ENCODE assay signal across 10 mouse cellular contexts in genomic region chr14:100753951-100754350, GRCm38 (mm10).
DNase-seq lines count a peak whose midpoint lies in the region; ATAC-seq and TF ChIP-seq lines count a peak whose summit lies in the region.
"Had no signal": no experiment of that assay in that cellular context is flagged by ENCODE, and none has a peak within 500 bp of the region (broad histone marks: within the 10 kb centered on the region; RNA-seq: fewer than 3 reads in every experiment).

No protein-coding gene starts in this region.

- peak; percentile 81 for DNase-seq in heart, adult 11 months
- DNase-seq in ovary, postnatal 36 days (ENCODE audit: low spot score), result peak; percentile 19
- no peak for DNase-seq in ovary, postnatal 10 days (ENCODE audit: low spot score)
- peak; percentile 73 for DNase-seq in embryonic facial prominence, embryonic 11.5 days (ENCODE audit: low spot score)
- peak; percentile 3 for DNase-seq in thymus, postnatal 0 days (ENCODE audit: low spot score)
- no peak for DNase-seq in cerebellum, adult 2 months

- H3K9me3 ChIP-seq in heart, embryonic 11.5 days (replicated peaks; ENCODE audit: control insufficient read depth, low read length), result no peaks in the 10 kb centered on the region
- no peaks in the 10 kb centered on the region for H3K9me3 ChIP-seq in embryonic facial prominence, embryonic 11.5 days (replicated peaks; ENCODE audit: control insufficient read depth, low read length)
- H3K9me3 ChIP-seq: heart, embryonic 13.5 days had no signal

- WGBS in heart, embryonic 11.5 days (ENCODE audit: insufficient replicate concordance), result 37% methylated on average over 2 of the region's 2 CpGs
- whole genome bisulfite sequencing in embryonic facial prominence, embryonic 11.5 days, result 44% methylated on average over 2 of the region's 2 CpGs
- WGBS in cerebellum, adult 2 months, result 40% methylated on average over 2 of the region's 2 CpGs

- H3K4me1 ChIP-seq in heart, embryonic 11.5 days (ENCODE audit: control insufficient read depth, insufficient read depth, low read length), result peaks cover 7% of the 10 kb centered on the region; the same call in 1 of the 2 replicates
- H3K4me1 ChIP-seq in embryonic facial prominence, embryonic 11.5 days (ENCODE audit: control insufficient read depth, insufficient read depth, low read length), result no peaks in the 10 kb centered on the region
- H3K4me1 ChIP-seq in cerebellum, adult 2 months (ENCODE audit: control insufficient read depth, insufficient read depth, low read length), result 0 out of 2 replicates have a peak, but pooled peaks cover 5% of the 10 kb centered on the region

- no peak for TF ChIP-seq POLR2A in cerebellum, adult 2 months (IDR thresholded peaks at IDR 0.05; ENCODE audit: borderline replicate concordance, insufficient read depth, low read length)

- no peaks in the 10 kb centered on the region for H3K27me3 ChIP-seq in heart, embryonic 11.5 days (ENCODE audit: control insufficient read depth, insufficient read depth, low read length)
- H3K27me3 ChIP-seq in embryonic facial prominence, embryonic 11.5 days (ENCODE audit: control insufficient read depth, insufficient read depth, low read length), result no peaks in the 10 kb centered on the region
- no peaks in the 10 kb centered on the region for H3K27me3 ChIP-seq in cerebellum, adult 2 months (ENCODE audit: control insufficient read depth, insufficient read depth, low read length)
- H3K27me3 ChIP-seq: heart, embryonic 13.5 days had no signal

- H3K9ac ChIP-seq in heart, embryonic 11.5 days (ENCODE audit: low read depth, low read length), result no peak overlapping the region
- H3K9ac ChIP-seq in embryonic facial prominence, embryonic 11.5 days (replicated peaks; ENCODE audit: low read length), result no peak overlapping the region
- H3K9ac ChIP-seq: heart, embryonic 13.5 days had no signal

- no peak overlapping the region for H3K27ac ChIP-seq in heart, embryonic 11.5 days (ENCODE audit: low read depth, low read length)
- no peak overlapping the region for H3K27ac ChIP-seq in embryonic facial prominence, embryonic 11.5 days (replicated peaks; ENCODE audit: low read depth, low read length)
- H3K27ac ChIP-seq in cerebellum, adult 2 months (ENCODE audit: insufficient read depth, low read length), result no peak overlapping the region
- H3K27ac ChIP-seq: heart, embryonic 13.5 days; macrophage had no signal

- H3K4me2 ChIP-seq in heart, embryonic 11.5 days, result no peak overlapping the region
- no peak overlapping the region for H3K4me2 ChIP-seq in embryonic facial prominence, embryonic 11.5 days (ENCODE audit: low read depth, low read length)
- H3K4me2 ChIP-seq: heart, embryonic 13.5 days had no signal

- H3K36me3 ChIP-seq in heart, embryonic 11.5 days (ENCODE audit: control insufficient read depth, insufficient read depth, low read length), result no peaks in the 10 kb centered on the region
- no peaks in the 10 kb centered on the region for H3K36me3 ChIP-seq in embryonic facial prominence, embryonic 11.5 days (replicated peaks; ENCODE audit: control insufficient read depth, insufficient read depth, low read depth, low read length)
- H3K36me3 ChIP-seq: heart, embryonic 13.5 days had no signal

- H3K4me3 ChIP-seq in heart, embryonic 11.5 days (ENCODE audit: low read depth, low read length), result no peak overlapping the region
- H3K4me3 ChIP-seq in embryonic facial prominence, embryonic 11.5 days (ENCODE audit: low read depth, low read length), result no peak overlapping the region
- no peak overlapping the region for H3K4me3 ChIP-seq in cerebellum, adult 2 months (replicated peaks; ENCODE audit: insufficient read depth, low read depth, low read length)
- H3K4me3 ChIP-seq: heart, embryonic 13.5 days had no signal

- TF ChIP-seq CTCF in cerebellum, adult 2 months (IDR thresholded peaks at IDR 0.05; ENCODE audit: borderline replicate concordance, insufficient read depth, low read depth, low read length), result no peak

- ATAC-seq in heart, embryonic 11.5 days (replicated peaks; ENCODE audit: insufficient number of reproducible peaks, low FRiP score, low TSS enrichment), result no peak
- no peak for ATAC-seq in embryonic facial prominence, embryonic 11.5 days (replicated peaks; ENCODE audit: insufficient number of reproducible peaks, low FRiP score, low TSS enrichment, low read depth)
- ATAC-seq in erythroblast, adult 5-6 weeks (replicated peaks; ENCODE audit: low FRiP score, poor library complexity, severe bottlenecking), result no peak

Comparison
In these comparisons a context has a peak if more than half of its experiments do, and no peak if none do; other contexts are left out.
1. DNase-seq: peak in heart, adult 11 months (single experiment), ovary, postnatal 36 days (single experiment), embryonic facial prominence, embryonic 11.5 days (single experiment) and thymus, postnatal 0 days (single experiment); none in ovary, postnatal 10 days (single experiment) and cerebellum, adult 2 months (0 of 2).